Mouse (Mus musculus): ENCODE measurements around the gene Ikzf2. TPM values are rescaled to one million over a fixed set of nuclear protein-coding genes. Genes with fewer than 3 reads are reported as not detected.

Ikzf2 gene
- 1 to 10 TPM; 2.8 to 5.4 TPM for total RNA-seq (2021)

DNA sequence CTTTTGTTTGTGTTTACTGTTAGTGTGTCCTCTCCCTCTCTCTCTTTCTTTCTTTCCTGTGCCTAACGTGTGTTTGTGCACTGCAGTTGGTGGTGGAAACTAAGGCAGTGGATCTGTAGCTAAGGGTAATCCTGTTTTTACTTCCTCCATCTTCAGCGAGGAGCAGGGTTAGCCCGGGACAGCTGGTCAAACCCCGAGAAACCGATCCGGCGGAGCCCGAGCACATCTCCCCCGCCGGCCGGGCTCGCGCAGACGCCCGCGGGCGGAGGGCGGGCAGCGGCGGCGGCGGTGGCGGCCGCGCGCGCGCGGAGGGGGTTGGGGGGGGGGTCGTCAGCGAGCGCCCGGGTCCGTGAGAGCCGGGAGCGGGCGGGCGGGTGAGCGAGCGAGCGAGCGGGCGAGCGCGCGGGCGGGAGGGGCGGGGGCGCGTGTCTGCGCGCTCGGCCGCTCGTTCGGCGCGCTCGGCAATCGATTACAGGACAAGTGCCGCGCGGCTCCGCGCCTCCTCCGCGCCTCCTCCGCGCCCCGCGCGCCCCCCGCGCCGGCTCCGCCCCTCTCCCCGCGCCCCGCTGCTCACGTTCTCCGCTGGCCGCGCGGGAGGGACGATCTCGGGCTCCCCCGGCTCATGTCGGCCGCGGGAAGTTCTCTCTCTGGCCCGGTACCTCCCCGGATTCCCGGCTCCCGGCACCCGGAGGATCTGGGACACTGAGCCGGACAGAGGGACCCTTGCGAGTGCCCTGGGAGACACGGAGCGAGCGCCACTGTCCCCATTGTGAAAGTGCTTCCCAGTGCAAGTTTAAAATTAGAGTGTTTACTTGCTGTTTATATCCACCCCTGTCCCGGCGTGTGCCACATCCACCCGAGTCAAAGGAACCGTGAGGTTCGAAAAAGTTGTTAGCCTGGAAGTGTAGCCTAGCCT, at the start of gene Ikzf2:
Ikzf2 (minus strand) TSS at position 170 of the 916 bp plus-strand sequence.
- intact Hi-C loops (cut with DNase I) = loop anchor here (5.0 kb wide), 1 partner anchor 445 kb away; no protein-coding TSS in a partner anchor
- peak; percentile 81 to 82 for DNase-seq

DNA sequence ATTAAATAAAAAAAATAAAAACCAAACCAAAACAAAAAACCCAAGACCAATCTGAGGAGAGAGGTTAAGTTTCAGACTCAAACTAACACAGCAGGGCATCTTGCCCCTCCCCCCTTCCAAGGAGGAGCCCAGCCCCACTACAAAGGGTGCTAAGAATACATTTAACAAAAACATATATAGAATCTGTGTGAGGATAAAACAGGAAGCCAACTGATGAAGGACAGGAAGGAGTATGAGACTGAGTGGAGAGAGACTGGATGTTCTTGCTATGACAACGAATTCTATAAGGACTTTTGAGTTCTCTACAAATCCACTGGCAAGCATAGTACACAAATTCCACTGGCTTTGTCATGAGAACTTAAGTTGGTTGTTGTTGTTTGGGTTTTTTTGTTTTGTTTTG, 42.7 kb upstream of the Ikzf2 start:
- intact Hi-C loops (cut with DNase I) = no loop called here
- no peak for DNase-seq

DNA sequence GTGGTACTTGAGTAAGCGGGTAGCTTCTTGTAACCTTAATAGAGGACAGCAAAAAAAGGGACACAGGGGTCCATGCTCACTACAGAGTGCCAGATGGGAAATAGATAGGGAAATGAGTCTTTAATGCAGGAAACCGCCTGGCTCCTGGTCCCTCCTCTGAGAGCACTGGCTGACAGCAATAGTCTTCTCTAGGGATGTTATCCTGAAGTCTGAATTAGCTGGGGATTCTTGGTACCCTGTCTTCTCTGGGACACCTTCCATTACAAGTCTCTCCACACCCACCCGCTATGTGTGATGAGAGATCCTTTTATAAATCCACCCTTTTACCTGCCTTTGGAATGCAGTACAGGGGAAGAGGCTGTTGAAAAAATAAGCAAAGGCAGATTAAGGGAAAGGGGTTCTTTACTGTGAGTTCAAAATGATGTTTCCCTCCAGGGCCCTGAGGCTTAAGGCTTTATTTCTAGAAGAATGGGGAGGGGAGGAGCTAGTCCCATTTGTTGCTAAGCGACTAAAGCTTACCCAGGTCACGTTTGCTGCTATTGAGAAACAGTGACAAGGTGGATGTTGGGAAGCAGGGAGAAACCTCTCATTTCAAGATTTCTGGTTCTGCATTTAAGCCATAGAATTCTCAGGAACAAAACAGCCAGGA, 42.1 kb upstream of the Ikzf2 start:
- no peak for DNase-seq
- intact Hi-C loops (cut with DNase I) = no loop called here

DNA sequence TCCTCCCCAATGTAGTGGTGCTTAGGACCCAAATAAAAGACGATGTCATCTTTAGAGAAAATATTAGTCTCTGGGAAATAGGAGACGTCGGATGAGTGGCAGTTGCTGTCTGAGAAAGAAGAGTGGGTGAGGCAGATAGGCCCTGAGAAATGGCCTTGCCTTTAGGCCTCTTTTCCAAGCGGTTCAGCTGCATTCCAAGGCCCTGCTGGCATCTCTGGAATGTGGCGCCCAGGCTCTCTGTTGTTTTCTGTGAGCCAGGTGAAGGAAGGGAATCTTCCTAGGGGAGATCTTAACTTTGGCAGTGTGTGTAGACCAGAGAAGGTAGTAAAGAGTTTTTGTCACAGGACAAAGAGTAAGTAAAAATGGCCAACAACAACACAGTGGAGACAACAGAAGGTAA, 40.9 kb upstream of the Ikzf2 start:
- no peak for DNase-seq
- intact Hi-C loops (cut with DNase I) = no loop called here

DNA sequence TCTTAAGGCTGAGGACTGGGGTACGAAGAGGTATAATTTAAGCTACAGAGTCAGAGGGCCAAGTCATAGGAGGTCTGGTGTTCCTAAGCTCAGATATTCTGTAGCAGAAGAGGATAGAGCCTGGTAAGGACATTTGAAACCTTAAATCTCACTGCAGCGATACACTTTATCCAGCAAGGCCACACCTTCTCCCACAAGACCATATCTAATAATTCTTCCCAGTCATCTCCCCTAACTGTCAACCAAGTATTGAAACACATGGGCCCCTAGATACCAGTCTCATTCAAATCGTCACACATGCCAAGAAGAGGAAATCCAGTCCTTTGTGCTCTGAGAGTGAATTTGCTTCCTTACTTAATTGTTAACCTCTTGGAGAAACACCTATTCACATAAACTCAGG, 30.1 kb upstream of the Ikzf2 start:
- intact Hi-C loops (cut with DNase I) = no loop called here
- DNase-seq = no peak

DNA sequence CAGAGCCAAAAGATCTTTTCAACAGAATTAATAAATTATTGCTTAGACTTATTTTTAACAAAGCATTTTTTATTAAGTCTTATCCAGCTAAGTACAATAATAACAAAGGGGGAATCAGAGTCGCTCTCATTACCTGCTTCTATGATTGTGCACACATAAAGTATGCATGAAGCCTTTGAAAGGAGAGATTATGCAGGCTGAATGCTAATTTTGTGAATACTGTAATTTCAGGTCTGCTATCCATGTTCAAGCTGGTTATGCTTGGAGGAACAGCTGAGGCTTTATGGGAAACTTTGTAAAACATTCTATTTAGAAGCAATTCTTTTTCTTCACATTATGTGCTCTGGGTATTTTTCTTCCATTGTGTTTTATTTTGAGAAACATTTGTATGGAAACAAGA, 21.5 kb upstream of the Ikzf2 start:
- intact Hi-C loops (cut with DNase I) = no loop called here
- DNase-seq = no peak

DNA sequence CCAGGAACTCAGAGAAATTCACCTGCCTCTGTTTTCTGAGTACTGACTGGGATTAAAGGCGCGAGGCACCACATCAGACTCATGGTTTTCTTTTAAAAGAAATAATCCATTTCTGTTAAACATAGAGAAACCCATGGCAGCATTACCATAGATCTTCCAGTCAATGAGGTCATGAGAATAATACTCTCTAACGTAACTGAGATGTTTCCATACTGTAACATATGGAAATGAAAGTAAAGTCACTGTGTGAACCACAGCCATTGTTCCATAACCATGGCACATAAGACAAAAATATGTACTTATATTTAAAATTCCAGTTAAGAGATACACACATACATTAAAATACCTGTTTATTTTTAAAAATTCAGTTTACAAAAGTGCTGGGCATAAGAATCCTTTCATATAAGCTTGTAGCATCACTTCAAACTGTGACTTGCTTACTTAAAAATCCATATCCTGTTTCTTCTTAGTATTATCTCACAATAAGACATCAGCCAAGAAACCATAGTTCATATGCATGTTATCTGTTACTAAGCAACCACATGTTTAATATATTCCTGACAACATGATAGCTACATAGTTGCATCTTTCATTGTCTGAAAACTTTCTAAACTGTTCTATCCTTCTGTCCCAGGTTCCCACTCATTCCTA, 16.6 kb upstream of the Ikzf2 start:
- intact Hi-C loops (cut with DNase I) = no loop called here
- no peak for DNase-seq

DNA sequence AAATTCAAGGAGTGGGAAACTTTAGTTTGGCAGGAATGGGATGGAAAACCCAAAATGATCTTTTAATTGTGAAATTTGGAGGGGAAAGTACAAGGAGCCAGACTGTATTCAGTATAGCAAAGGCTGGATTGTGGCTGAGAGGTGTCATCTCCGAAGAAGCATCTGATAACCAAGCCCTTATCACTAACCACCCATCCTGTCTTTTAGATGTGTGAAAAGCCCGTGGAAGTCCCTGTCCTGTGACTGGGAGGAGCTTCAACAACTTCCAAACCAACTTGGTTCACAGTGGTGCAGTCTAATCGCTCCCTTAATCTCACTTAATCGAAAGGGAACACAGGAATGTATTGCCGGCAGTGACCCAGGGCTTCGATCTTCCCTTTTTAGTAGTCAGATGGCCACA, 4.9 kb upstream of the Ikzf2 start:
- intact Hi-C loops (cut with DNase I) = no loop called here
- DNase-seq = no peak

DNA sequence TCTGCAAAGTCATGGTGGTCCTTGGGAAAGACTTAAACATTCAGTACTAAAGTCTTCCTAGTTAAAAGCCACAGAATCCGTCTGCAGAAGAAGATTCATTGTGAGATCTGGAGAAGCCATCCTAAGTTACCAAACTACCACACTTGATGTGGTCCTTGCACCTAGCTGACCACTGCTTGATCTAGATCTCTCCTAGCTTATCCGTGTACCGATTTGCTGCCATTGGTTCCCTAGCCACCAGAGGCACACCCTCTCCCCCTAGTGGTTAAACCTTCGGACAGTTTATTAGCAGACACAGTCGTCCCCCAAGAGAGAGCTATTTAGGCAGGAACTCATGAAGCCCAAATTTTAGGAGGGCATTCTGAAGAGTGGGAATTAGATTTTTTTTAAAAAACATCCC, 1.9 kb upstream of the Ikzf2 start:
- intact Hi-C loops (cut with DNase I) = loop anchor here (1.0 to 5.0 kb wide), 2 partner anchors 358 to 447 kb away; no protein-coding TSS in a partner anchor
- peak; percentile 72 to 76 for DNase-seq

DNA sequence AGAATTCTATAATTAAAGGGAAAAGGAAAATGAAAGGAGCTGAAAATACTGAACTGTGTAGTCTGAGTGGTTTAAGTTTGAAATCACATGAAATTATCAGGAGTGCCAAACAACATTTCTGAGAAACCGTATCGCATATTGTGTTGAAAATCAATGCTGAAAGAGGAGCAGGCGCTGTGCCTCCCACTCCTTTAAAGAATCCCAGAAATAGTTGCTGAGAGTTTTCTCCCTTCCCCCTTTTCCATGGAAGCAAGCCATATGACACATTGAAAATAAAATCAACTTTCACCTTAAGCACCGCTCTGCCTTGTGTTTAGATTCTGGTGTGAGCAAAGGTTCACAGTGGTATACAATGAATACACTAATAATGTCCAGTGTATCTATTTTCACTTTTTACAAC, 1.1 kb upstream of the Ikzf2 start:
- peak; percentile 14 to 31 for DNase-seq
- intact Hi-C loops (cut with DNase I) = loop anchor here (5.0 kb wide), 1 partner anchor 446 kb away; no protein-coding TSS in a partner anchor

DNA sequence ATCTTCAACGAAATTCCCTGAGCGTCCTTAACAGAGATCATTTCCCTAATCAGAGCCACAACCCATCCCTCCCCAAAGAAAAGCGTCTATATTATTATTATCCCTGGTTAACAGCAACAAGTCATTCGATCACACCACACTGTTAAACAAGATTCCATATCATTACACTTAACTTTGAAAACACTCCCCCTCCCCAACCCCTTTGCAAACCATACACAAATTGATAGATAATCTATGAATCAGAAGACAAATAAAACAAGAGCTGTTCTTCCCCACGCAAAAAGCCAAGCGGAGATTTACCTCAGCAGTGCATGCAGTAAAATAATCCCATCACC, 337 bp downstream of the Ikzf2 start:
- intact Hi-C loops (cut with DNase I) = loop anchor here (5.0 kb wide), 1 partner anchor 444 kb away; no protein-coding TSS in a partner anchor
- DNase-seq = no peak

DNA sequence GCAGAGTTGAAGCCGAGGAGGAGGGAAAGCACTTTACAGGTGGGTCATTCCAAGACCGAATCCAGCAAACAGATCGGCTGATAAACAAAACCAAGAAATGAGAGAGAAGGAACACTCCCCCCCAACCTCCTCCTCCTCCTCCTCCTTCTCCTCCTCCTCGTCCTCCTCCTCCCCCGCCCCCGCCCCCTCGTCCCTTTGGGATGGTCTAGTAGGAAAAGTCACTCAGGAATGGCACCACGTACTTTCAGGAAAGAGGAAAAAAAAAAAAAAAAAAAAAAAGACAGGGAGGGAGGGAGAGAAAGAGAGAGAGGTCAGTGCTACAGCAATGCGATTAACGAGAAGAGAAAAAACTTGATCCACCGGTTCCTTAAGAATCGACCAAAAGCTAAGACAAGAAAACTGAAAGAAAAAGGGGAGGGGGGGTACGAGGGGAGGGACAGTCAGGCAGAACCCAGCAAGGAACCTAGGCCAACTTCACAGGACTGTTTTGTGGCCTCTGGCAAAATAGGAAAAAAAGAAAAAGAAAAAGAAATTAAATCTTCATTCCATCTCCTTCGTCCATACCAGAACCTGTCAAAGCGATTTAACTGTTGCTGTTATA, 1.1 kb downstream of the Ikzf2 start:
- intact Hi-C loops (cut with DNase I) = loop anchor here (5.0 kb wide), 1 partner anchor 444 kb away; no protein-coding TSS in a partner anchor
- no peak for DNase-seq

DNA sequence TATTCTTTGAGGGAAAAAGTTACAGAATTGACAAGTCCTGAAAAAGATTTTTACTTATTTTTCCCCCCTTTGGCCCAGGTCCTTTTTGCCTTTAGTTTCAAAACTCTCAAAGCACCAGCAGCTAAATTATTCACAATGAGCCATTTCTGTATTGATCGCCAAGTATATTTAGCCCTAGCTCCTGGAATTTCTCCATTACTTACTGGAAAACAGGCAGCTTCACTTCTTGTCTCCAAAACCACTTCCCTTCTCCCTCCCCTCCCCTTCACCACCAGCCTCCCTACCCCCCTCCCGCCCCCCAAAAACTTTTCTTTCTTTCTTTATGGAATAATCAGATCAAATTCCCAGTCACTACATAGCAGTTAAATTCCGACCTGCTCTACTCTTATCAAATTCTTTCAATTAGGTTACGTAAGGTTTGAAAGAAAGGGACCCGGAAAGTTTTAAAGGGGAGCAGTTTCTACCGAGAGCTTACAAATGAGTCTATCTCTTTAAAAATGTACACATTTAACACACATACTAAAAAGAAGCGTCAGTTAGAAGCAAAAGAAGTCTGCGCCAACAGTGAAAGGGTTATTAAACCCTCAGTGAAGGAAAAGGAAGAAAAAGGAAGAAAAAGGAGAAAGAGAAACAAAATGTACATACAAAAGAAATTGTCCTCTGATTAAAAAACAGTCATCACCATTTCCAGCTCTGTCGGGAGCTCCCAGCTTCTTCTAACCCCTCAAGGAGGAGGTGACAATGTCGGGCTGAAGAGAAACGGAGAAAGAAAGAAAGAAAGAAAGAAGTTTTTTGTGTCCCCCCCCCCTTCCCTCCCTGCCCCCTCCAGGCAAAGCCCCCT, 1.8 kb downstream of the Ikzf2 start:
- peak in 1 of 2 experiments; percentile 5 for DNase-seq

DNA sequence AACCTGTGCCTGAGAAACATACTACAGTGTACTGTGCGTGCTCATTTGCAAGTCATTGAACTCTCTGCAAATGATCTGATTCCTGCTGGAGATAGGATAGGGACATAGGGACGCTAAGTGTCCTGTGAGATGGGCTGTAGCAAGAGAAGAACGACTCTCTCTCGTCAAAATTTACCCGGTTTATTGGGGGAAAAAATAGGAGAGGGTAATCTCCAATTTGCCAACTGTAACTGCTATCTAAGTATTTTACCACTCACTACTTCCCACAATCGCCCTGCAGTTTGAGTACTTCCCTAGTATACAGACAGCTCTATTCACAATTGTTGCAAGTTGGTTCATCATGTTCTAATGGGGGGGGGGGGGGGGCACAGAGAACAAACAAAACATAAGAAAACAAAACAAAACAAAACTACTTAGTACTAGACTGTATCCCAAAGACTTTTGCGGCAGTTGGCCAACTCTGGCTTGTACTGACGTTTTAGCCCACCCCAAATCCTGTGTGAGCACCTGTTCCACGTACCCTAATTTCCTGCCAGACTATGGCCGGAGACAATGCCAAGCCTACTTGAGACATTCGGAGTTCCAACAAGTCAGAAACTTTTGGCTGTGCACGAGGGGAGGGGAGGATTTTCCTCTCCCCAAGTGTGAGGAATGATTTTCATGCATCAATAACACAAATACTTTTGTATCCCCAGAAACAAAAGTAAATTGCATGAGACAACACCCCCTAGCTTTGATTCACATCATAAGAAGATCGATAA, 2.6 kb downstream of the Ikzf2 start:
- no peak for DNase-seq
- intact Hi-C loops (cut with DNase I) = loop anchor here (5.0 kb wide), 1 partner anchor 442 kb away; no protein-coding TSS in a partner anchor

More for the DNA sequence above, 1.8 kb downstream of the Ikzf2 start:
- intact Hi-C loops (cut with DNase I) = loop anchor here (5.0 kb wide), 1 partner anchor 443 kb away; no protein-coding TSS in a partner anchor

DNA sequence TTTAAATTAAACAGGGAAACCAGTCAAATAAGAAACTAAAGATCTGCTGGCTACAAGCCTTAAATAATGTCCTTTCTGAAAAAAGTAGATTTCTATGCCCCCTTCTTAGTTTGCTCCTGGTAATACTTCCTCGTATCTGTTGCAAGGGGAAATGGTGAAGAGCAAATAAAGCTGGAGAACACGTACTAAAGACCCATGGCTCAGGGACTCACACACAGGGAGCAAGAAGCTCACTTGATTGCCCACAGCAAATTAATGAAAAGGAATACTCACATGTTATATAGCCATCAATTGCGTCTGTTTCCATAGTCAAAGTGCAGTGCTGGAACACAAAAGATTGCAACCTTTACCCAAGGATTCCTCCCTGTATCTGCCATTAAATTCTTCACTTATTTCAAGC, 3.2 kb downstream of the Ikzf2 start:
- DNase-seq = no peak
- intact Hi-C loops (cut with DNase I) = no loop called here

DNA sequence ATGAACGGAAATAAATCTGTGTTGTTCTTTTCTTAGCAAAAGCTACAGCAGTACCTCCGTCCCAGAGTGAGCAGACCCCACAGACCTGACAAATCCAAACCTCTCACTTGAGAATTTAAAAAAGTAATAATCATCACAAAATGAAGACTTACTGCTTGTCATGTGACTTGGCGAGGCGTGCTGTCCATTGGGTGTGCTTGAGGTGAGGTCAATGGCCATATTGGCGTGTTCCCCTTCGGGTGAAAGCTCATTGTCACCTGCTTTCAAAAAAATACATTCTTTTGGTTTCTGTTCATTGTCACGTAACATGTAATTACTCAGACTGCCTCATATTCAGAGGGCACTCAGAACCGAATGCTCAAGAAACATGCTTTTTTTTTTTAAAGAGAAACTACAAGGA, 4.0 kb downstream of the Ikzf2 start:
- intact Hi-C loops (cut with DNase I) = no loop called here
- DNase-seq = no peak

DNA sequence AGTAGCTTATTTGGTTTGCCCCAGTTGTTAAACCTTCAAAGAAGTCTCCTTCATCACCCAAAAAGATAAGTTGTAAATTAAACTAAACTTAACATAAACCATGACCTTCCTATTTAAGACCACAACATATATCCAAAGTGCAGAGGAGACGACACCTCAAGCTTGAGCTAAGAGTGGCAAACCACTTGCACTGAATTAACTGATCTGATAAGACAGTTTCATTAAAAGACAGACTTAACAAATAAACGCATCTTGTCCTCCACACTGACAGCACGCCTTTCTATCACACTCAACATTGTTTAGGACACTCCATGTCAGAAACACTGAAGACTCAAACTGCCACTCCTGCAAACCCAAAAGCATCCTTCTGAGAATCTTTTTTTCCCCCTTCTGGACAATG, 4.8 kb downstream of the Ikzf2 start:
- DNase-seq = no peak
- intact Hi-C loops (cut with DNase I) = no loop called here

DNA sequence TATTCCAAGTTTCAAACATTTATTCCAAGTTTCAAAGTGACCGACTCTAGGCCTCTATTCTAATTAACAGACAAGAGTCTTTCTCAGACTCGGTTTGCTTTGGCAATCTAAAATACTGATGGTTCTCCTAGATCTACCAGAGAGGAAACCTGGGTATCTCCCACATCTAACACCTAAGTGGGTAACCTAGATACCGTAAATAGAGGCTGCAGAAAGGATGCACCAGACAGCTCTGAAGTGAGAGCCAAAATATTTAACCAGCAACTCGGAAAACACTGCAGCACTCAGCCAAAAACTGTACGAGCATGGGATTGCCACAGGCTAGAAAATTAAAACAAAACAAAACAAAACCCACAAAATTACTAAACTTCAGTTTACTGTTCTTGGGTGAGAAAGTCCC, 6.0 kb downstream of the Ikzf2 start:
- DNase-seq = no peak
- intact Hi-C loops (cut with DNase I) = no loop called here

DNA sequence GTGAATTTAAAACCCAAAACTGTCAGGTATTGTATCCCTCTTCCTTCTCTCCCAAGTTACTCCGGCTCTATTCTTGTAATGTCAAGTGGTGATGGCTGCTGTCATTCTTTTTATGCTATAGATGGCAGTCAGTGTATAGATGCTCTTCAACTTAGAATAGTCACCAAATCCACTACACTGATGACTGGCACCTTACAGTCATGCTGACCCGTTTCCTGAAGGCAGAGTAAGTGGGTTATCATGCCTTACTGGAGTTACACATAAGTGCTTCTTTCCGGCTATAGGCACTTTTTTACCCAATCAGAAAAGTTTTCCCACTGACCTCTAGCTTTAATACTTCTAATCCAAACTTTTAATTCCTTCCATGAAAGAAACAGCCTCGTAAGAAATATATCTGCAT, 6.5 kb downstream of the Ikzf2 start:
- intact Hi-C loops (cut with DNase I) = no loop called here

More for the DNA sequence above, 6.5 kb downstream of the Ikzf2 start:
- no peak for DNase-seq

Measured in heart, postnatal 10 days (tissue).